Mouse (Mus musculus) right cerebral cortex, adult 2 months (tissue): ENCODE measurements around the gene Wdr62.
A peak's percentile ranks its signal among the peaks of the same experiment; 100 is the strongest.

Experiments
- DNase-seq, 2 experiments: peaks; one replicate each; pipeline ENCODE4 v3.0.0; 2021 to 2022; ENCODE audit warnings: low spot score in 2 of 2

Wdr62 gene

DNA sequence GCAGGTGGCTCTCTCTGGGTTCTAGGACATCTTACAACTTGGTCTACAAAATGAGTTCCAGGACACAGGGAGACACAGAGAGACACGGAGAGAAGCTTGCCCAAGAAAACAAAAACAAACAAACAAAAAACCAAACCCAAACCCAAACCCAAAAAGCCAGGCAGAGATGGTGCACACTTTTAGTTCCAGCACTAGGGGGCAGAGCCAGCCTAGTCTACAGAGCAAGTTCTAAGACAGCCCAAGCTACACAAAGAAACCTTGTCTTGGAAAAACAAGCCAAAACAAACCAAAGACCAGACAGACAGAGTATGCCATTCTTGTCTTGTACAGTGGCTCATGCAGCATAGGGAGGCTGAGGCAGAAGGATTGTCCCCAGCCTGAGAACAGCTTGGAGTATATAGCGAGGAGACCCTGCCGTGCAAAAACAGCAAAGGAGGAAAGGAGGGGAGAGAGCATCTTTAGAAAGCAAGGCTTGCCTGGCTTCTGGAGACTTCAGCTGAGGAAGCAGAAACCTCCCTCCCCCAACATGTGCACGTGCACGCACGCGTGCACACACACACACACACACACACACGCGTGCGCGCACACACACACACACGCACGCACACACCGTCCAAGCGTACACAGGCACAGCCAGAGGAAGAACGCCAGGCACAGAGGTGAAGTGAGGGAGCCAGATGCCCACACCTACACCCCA is 26.0 kb upstream of the Wdr62 start:
- DNase-seq, result no peak

DNA sequence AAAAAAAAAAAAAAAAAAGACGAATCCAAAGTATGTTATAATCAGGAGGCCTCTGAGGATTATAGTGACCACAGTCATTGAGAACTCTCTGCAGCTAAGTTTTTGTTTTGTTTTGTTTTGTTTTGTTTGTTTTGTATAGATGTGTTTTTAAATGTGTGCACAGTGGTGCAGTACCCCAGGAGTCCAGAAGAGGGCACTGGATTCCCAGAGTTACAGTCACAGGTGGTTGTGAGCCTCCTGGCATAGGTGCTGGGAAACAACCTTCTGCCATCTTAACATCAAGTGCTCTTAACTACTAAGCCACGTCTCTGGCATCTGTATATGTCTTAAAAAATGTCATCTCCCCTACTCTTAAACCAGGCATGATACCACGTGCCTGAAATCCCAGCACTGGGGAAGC is 20.7 kb upstream of the Wdr62 start:
- DNase-seq, result no peak

DNA sequence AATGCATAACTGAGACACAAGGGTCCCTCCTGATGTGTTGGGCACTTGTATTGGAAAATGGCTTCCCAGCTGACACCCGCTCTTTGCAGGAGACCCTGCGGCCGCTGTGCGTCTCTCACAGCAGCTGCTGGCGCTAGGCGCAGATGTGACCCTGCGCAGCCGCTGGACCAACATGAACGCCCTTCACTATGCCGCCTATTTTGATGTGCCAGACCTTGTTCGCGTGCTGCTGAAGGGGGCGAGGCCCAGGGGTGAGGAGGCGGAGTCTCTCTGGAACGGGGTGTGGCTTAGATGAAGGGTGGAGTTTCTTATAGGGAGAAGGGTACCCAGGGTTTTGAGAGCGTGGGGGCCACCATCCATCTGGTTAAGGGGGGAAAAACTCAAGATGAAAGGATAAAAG is 17.0 kb upstream of the Wdr62 start:
- no peak for DNase-seq

DNA sequence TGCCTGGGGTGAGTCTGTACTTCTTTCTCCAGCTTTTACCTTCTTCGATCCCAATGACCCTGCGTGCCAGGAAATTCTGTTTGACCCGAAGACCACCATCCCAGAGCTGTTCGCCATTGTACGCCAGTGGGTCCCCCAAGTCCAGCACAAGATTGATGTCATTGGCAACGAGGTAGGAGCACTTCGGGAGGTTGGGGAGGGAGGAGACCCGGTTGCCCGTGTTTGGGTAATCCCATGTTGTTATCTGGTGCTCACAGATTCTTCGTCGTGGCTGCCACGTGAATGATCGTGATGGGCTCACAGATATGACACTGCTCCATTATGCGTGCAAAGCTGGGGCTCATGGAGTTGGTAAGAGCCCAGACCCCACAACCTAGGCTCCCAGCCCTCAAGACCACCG is 16.6 kb upstream of the Wdr62 start:
- no peak for DNase-seq

DNA sequence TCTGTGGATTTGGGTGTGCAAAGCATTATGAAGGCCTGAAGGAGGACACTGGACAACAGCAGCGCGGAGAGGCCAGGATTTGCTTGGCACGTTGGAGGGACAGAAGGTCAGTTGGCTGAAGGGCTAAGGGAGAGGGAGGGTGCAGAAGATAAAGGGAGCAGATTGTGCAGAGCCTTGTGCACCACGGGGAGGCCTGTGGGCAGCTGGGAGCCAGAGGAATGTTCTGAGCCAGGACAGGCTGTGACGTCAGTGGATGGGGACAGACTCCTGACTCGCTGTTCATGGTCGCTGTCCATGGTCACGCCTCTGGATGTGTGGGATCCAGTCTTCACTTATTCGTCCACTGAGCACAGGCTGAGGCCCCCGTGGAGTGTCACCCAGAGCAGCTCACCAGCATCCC is 14.9 kb upstream of the Wdr62 start:
- DNase-seq, result peak in 1 of 2 experiments; percentile 41

DNA sequence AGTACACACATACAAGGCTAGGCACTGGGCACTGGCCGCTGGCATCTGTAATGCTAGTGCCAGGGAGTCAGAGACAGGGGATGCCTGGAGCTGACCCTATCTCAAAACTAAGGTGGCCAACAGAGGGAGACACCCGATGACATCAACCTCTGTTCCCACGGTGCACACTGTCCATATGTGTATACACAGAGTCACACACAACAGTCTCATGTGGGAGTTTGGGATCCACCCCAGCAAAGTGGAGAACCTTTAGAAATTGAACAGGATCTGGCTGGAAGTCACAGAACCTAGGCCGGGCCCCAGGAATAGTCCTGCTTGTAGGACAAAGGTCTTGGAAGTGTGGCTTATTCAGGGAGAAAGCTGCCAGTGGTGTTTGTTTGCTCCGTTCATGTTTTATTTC is 14.1 kb upstream of the Wdr62 start:
- DNase-seq, result no peak

DNA sequence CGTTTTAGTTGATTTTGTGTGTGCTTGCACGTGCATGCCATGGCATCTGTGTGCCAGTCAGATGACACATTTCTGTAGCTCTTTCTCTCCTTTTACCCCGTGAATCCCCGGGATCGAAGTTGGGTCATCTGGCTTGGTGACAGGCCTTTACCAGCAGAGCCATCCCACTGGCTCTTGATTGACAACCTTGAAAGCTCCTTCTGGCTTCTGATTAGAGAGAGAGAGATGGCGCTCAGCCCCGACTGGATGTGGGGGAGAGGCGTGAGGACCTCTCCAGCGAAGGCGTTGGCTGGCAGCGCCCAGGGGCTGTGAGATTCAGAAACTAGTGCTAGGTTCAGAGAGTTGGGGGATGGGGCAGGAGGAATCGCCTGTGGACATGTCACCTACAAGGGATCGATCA is 13.6 kb upstream of the Wdr62 start:
- DNase-seq, result peak; percentile 52 to 59

DNA sequence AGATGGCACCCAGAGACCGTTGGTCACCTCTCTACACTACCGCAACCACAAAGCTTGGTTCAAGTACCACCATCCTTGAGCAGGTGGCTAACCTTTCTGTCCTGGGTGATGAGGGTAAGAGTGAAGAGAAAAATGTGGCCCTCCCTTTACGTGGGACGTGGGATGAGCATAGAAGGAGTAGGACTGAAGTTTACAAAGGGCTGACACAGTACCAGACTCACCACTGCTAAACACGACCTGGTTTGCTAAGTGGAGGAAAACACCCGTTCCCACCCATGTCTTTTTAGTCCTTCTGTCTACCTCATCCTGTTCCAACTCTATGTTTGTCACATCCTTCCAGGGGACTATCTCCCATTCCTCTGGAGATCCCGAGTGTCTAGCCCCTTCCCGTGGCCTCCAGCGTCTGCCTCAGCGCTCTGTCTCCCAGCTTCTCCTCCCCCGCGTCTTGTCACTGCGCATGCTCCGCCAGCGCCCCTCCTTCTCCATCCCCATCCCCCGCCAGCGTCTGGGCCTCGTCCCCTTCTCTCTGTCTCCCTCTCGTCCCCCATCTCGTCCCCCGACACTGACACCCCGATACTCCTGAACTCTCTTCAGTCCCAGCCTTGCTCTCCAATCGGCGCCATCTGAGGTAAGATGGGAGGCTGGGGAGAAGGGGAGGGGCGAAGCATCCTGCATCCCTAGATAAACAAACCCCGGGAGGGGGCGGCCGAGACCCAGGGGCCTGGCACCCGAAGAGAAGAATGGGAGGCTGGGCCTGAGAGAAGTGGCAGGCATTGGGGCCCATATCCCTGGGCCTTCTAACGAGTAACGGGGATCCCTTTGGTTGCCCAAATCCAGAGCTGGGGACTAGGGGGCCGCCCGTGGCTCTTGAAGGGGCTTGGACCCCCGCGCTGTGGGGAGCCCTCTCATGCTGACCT is 11.3 kb upstream of the Wdr62 start, which contains the start of gene Clip3:
TSS of gene Clip3 (plus strand) at position 514 of the 917 bp plus-strand sequence.
- peak; percentile 93 to 94 for DNase-seq

DNA sequence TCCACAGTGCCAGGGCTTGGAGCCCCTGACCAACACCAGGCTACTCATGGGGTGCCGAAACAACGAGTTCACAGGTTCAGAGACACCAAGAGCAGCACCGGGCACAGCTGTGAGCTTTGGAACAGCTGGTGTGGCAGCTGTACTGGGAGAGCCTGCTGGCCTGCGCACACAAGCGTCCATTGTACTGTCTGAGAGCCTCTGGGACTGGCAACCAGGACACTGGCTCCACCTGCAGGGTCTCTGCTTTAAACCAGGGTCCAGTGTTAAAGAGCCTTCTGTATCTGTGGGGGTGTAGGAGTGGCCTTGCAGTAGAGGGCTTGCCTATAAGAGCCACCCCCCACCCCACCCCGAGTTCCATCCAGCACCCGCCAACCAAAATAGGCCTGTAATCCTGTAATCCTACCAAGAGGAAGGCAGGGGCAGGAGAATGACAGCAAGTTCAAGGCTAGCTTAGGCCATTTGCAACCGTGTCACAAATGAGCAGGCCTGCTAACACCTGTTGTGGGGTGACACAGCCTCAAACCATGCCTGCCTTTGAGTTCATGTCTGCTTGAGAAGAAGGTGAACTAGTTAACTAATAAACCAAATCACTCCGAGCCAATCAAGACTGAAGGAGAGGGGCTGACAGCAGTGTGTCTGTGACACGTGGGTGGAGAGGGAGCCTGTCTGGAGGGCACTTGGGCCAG is 9.6 kb upstream of the Wdr62 start:
- no peak for DNase-seq

DNA sequence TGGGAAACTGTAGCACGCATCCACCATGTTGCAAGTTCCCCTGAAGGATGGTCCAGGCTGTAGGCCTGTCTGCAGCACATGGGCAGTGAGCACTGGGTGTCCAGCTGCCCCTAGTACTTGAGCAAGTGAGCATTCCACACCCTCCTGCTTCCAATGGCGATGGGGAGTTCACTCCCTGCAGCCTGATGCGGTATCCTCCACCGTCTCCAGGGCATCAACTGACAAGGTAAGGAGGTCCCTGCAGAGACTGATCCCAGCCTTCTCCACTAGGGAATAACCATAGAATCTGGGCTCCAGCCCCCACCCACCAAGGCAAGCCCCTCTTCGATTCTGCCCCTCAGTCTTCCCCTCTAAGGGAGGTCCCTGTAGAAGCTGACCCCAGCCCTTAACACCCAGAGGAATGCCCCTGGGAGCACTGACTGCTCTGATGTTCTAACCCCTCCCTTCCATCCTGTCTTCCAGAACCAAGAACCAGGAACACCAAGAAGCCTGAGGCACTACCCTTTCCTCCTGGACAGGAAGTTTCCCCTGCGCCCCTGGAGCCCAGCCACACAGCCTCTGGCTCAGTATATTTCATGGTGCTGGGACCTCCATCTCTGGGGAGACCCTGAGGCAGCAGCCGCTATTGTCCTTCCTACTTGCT is 9.0 kb upstream of the Wdr62 start:
- no peak for DNase-seq

DNA sequence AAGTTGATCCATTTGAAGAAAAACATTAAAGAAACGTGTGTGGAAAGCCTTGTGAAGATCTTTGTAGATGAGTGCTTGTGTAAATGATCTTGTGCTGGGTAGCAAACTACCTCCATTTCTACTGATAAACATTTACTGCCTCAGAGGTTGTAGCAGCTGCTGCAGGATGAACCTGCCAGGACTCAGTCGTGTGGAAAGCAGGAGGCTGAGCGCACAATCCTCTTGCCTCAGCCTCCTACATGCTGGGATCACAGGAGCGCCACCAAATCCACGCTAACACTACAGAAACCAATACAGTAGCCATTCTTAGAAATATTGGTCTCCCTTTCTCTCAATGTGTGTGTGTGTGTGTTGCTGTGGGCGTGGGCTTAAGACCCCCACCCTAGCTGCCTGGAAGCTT is 7.8 kb upstream of the Wdr62 start:
- no peak for DNase-seq

DNA sequence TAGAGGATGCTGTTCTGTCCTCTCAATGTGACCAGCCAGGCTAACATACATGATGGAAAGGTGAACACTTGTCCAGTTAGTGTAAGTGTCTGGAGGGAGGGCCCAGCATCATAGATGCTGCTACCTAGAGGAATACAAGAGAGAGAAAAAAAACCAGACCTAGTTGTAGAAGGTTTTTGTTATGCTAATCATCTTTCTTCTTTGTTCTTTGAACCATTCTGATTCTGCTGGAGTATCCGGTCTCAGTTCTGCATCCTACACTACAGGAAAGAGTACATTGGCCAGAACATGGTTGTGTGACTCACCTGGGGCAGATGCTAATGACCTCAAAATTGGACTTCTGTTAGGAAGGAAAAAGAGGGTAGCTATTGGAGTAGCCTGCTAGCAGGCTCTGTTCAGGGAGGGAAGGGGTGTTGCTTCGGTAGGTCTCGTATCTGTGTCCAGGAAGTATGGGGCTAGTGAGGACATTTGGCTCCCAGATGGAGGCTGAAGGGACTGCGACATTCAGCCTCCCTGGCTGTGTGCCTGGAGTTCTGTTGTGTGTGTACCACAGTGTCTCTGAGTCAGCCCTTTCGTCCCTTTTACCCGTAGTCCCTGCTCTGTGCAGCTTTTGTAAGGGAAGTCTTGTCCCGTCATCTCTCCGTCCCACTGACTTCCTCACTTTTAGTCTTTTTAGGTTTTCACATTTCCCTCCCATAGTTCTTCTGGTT is 6.6 kb upstream of the Wdr62 start:
- DNase-seq, result no peak

DNA sequence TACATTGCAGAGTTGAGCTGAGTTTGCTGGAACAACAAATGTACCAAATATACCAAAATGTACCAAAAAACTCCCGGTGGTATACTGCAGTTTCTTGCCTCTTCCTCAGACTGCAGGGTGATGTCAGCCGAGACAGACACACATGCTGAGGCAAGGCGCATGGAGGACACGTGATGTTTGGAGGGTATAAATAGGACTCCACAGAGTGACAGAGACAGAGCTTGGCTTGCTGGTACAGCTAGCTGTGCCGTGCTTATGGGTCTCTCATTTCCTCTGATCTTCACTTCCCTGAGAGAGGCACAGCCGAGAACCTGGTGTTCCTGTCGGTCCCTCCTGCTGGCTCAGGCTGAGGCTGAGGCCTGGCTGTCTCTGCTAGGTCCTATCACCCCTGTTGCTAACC is 2.5 kb upstream of the Wdr62 start:
- no peak for DNase-seq

DNA sequence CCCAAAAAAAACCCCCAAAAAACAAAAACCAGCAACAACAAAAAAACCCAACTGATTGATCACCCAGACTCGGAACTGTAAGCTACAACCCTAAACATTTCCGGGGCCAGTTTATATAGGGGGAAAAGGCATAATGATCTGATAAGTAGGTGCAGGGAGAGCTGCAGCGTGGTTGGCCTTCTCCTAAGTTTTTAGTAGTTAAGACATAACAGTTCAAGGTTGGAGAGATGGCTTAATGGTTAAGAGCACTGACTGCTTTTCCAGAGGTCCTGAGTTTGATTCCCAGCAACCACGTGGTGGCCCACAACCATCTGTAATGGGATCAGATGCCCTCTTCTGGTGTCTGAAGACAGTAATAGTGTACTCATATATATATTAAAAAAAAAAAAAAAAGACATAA is 1.3 kb upstream of the Wdr62 start:
- DNase-seq, result no peak

DNA sequence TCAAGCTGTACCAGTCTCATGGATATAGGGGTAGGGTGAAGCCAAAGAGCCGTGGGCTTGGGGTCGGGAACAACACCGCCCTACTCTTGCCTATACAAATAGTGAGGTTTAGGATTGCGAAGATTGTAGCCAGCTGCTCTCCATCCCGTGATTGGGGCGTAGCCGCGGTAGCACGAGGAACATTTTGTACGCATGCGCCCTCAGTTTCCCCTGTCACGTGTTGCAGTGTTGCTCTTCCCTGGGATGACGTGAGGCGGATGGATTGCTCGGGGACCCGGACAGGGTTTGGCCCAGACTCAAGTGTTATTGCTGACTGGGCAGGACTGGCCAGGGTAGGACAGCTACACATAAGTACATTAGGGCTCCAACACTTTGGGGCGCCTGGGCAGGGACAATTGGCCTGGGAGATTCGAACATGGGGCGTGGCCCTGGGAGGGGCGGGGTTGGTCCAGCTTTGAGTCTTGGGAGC is 485 bp upstream of the Wdr62 start:
- DNase-seq, result peak; percentile 85

DNA sequence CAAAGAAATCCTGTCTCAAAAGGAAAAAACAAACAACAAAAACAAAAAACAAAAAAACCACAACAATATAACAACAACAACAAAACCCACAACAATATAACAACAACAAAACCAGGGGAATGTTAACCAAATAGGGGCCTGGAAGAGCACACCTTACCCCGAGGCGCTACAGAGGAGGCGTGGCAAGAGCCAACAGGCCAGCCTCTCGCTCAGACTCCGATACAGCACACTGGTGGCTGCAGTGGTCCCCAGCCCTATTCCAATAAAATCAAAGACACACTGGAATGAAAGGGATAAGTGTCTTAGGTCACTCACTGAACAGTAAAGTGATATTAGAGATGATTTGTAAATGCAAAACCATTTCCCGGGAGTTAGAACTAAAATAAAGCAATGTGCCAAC is 683 bp downstream of the Wdr62 start:
- DNase-seq, result no peak

DNA sequence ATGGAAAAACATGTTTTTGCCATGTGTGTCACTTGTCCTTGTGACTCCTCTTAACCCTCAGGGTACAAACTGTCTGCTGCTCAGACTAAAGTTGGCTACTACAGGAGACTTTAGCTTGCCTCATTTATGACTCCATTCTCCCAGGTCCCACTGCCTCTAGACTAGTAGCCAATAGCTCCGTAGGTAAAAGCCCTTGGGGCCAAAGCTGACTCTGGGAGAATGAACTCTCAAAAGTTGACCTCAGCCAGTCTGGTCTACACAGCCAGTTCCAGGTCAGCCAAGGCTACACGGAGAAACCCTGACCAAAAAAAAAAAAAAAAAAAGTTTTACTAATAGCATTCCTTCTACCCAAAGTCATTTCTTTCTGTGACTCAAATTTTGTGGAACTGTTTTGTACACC is 1.3 kb downstream of the Wdr62 start:
- no peak for DNase-seq

DNA sequence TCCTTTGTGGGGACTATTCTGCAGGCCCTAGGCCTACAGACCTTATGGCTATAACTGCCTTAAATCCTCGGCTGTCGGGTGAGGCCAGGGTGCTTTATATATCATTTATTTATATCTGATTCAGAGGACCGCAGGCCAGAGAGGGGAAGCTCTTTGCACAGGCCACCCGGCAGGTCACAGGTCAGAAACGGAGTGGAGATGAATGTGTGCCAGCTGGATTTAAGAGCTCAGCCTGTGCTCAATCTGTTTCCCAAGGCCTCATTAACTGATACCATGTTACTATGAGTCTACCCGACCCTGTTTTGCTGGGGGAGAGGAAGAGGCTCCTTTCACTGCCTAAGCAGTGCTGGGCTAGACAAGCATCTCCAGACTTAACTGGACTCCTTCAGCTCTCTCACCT is 5.8 kb downstream of the Wdr62 start:
- no peak for DNase-seq

DNA sequence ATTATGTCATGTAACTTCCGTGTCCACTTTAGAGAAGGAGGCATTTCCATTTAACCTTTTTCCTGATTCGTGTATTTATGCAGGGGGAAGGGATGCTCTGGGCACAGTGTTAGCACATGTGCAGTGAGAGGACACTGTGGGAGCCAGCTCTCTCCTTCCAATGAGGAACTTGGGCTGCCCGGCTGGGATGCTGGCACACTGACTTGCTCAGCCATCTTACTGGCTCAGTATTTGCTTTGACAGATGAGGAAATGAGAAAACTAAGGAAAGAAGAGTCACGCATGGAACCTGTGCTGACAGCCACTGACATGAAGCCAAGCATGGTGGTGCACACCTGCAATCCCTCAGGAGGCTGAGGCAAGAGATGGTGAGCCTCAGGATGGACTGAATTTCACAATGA is 10.6 kb downstream of the Wdr62 start:
- no peak for DNase-seq

DNA sequence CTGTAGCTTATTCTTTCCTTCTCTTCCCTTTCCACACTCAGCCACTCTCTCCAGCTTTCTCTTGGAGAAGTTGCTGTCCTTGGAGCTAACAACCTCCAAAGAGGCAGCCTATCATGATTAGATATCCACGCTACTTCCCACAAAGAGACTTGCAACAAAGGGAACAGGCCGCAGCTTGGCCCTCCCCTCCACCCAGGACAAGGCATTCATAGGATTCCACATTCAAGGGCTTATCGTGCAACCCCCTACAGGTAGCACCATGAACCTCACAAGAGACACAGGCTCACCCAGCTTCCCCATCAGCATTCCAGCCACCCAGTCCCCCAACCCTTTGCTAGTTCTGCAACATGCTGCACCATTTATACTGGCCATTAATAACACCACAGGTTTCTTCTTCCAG is 13.4 kb downstream of the Wdr62 start:
- no peak for DNase-seq

DNA sequence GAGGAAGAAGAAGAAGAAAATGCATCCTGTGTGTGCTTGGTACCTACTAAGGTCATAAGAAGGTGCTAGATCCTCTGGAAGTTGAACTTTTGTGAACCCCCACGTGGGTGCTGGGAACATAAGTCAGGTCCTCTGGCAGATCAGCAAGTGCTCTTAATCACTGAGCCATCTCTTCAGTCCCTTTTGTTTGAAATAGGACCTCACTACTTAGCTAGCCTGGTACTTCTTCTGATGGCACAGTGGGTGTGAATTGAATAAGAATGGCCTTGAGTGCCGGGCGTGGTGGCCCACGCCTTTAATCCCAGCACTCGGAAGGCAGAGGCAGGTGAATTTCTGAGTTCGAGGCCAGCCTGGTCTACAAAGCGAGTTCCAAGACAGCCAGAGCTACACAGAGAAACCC is 14.3 kb downstream of the Wdr62 start:
- DNase-seq, result no peak
